ENCODE assay signal across 5 mouse cellular contexts in the genomic region with DNA sequence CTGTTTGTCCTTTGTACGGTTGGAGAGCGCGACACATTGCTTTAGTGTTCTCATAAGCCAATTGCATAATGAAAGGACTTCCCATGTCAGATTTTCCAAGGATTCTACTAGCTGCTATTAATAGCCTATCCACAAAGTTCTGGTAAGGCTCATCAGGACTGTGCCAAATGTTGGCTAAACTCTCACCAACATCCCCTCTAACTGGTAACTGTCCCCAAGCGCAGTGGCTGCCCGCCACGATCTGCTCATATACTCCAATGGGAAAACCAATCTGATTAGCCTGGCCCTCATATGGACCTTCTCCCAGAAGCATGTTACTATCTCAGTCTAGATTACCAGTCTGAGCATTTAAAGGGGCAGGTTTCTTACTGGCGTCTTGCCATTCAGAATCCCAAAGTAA.
DNase-seq lines count a peak whose midpoint lies in the region.
"Not testable (repeated sequence)": the region's sequence is repeated elsewhere in the genome, so short reads cannot be mapped to it uniquely, and the experiment has no call there.

No protein-coding gene starts in this region.

- peak; percentile 92 for DNase-seq in heart, adult 11 months
- peak; percentile 3 to 5 for DNase-seq in heart, adult 18-20 months
- DNase-seq in heart, adult 9 months (ENCODE audit: low spot score in 2 of 2): peak; percentile 5 to 15
- DNase-seq in heart, postnatal 10 days: peak; percentile 2 to 5
- DNase-seq in heart, postnatal 25 days (ENCODE audit: low spot score): peak; percentile 2

- intact Hi-C loops in heart, postnatal 10 days (cut with DNase I); heart, postnatal 25 days (cut with DNase I): not testable (repeated sequence)

Comparison
In these comparisons a context has a peak if more than half of its experiments do, and no peak if none do; other contexts are left out.
1. Peak in every context shown above with its lines: DNase-seq.
2. DNase-seq: peak in every context shown above with its lines; median percentile 92 in heart, adult 11 months; 10 in heart, adult 9 months; 4 in heart, adult 18-20 months; 4 in heart, postnatal 10 days; 2 in heart, postnatal 25 days.